7 mouse cellular contexts compared by ENCODE assay signal in the genomic region with DNA sequence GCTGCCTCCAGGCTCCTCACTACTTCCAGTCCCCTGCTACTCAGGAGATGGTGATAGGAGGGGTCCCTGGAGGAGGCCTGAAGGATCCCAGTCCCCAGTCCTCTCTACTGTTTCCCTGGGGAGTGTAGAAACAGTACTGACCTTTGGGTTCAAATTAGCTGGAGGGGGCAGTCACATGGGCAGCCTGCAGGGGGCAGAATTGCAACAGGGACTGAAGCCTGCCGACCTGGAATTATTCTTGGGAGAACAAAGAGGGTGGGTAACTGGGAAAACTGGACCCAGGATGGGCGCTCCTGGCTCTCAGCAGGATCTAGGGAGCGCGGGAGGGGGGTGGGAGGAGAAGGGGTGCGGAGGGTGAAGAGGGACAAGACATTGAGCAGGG. TPM values are rescaled to one million over a fixed set of nuclear protein-coding genes. Genes with fewer than 3 reads are reported as not detected.
DNase-seq lines count a peak whose midpoint lies in the region; ATAC-seq and TF ChIP-seq lines count a peak whose summit lies in the region.

No protein-coding gene starts in this region.

- peak in 1 of 2 experiments; percentile 62; a peak in 2 of 4 replicates for TF ChIP-seq CTCF in CH12.LX (conservative IDR thresholded peaks at IDR 0.05 in 1 of 2, IDR thresholded peaks at IDR 0.05 in 1 of 2; ENCODE audit: low read depth in 2 of 2, low read length in 2 of 2)
- TF ChIP-seq CTCF in heart, postnatal 0 days (IDR thresholded peaks at IDR 0.05; ENCODE audit: low read depth), result peak; percentile 73

- peaks cover 59 to 100% of the 10 kb centered on the region in 2 experiments for H3K36me3 ChIP-seq in CH12.LX (replicated peaks in 1 of 2; ENCODE audit: control insufficient read depth in 1 of 2, insufficient read depth in 1 of 2, low read length in 1 of 2)
- H3K36me3 ChIP-seq in forebrain, embryonic 11.5 days (ENCODE audit: control insufficient read depth, insufficient read depth, low read length), result no peaks in the 10 kb centered on the region
- H3K36me3 ChIP-seq in heart, postnatal 0 days (replicated peaks; ENCODE audit: control insufficient read depth, insufficient read depth, low read length), result 0 out of 2 replicates have a peak, but pooled peaks cover 3% of the 10 kb centered on the region
- peaks cover 8% of the 10 kb centered on the region for H3K36me3 ChIP-seq in limb, embryonic 10.5 days
- H3K36me3 ChIP-seq in midbrain, embryonic 11.5 days (ENCODE audit: control insufficient read depth, insufficient read depth, low read length), result no peaks in the 10 kb centered on the region

- DNase-seq in CH12.LX (ENCODE audit: extremely low read depth) (no peak), MN1 (ENCODE audit: low spot score) (peak; percentile 81)
- DNase-seq in forebrain, embryonic 11.5 days (ENCODE audit: low spot score), result peak; percentile 84
- peak; percentile 82 for DNase-seq in heart, postnatal 0 days (ENCODE audit: low spot score)
- peak; percentile 87 for DNase-seq in limb, embryonic 10.5 days (ENCODE audit: low spot score)
- DNase-seq in midbrain, embryonic 11.5 days (ENCODE audit: low spot score, missing footprints), result peak; percentile 97
- peak; percentile 81 for DNase-seq in thymus, postnatal 4 days

- peaks cover 0 to 61% of the 10 kb centered on the region in 2 experiments; a peak in 2 of 4 replicates for H3K4me1 ChIP-seq in CH12.LX (ENCODE audit: control insufficient read depth in 1 of 2, insufficient read depth in 2 of 2)
- H3K4me1 ChIP-seq in forebrain, embryonic 11.5 days (replicated peaks; ENCODE audit: control insufficient read depth, insufficient read depth, low read length), result peaks cover 16% of the 10 kb centered on the region
- H3K4me1 ChIP-seq in heart, postnatal 0 days (ENCODE audit: control insufficient read depth, insufficient read depth), result peaks cover 44% of the 10 kb centered on the region
- H3K4me1 ChIP-seq in limb, embryonic 10.5 days, result peaks cover 79% of the 10 kb centered on the region
- H3K4me1 ChIP-seq in midbrain, embryonic 11.5 days (ENCODE audit: control insufficient read depth, insufficient read depth, low read length), result peaks cover 18% of the 10 kb centered on the region

- H3K79me2 ChIP-seq in CH12.LX (replicated peaks; ENCODE audit: control insufficient read depth, extremely low read depth, insufficient read depth, poor library complexity, severe bottlenecking), result peaks cover 5% of the 10 kb centered on the region

- peak; percentile 29; the same call in 1 of the 2 replicates for ATAC-seq in forebrain, embryonic 11.5 days (replicated peaks; ENCODE audit: low FRiP score)
- peak; percentile 28 for ATAC-seq in heart, postnatal 0 days (ENCODE audit: insufficient read depth, low read depth)
- ATAC-seq in midbrain, embryonic 11.5 days (ENCODE audit: low FRiP score), result peak; percentile 38

- H3K9ac ChIP-seq in CH12.LX (ENCODE audit: insufficient read depth, low read depth), result no peak overlapping the region
- peak overlapping the region; percentile 63 for H3K9ac ChIP-seq in forebrain, embryonic 11.5 days (ENCODE audit: low read length)
- peak overlapping the region; percentile 70 for H3K9ac ChIP-seq in heart, postnatal 0 days (replicated peaks; ENCODE audit: low read depth, low read length)
- peak overlapping the region; percentile 77 for H3K9ac ChIP-seq in midbrain, embryonic 11.5 days (ENCODE audit: low read length)

- TF ChIP-seq EP300 in CH12.LX (IDR thresholded peaks at IDR 0.05; ENCODE audit: low read length), result no peak
- no peak for TF ChIP-seq EP300 in heart, postnatal 0 days (IDR thresholded peaks at IDR 0.05; ENCODE audit: low read depth)

- in situ Hi-C loops in CH12.LX (cut with MboI; ENCODE audit: low pct_ligation_motif_present, low pct_unique_long_range_greater_than_20kb, low sequenced_read_pairs), result no loop called here

- no peak overlapping the region for H3K4me3 ChIP-seq in CH12.LX (replicated peaks in 1 of 3; ENCODE audit: low read depth in 2 of 3, low read length in 2 of 3, poor library complexity in 1 of 3)
- peak overlapping the region; percentile 23; the same call in 1 of the 2 replicates for H3K4me3 ChIP-seq in forebrain, embryonic 11.5 days (ENCODE audit: low read depth, low read length)
- peak overlapping the region; percentile 5; the same call in 1 of the 2 replicates for H3K4me3 ChIP-seq in heart, postnatal 0 days (ENCODE audit: low read depth, low read length)
- H3K4me3 ChIP-seq in limb, embryonic 10.5 days, result peak overlapping the region; percentile 44
- peak overlapping the region; percentile 19; the same call in 1 of the 2 replicates for H3K4me3 ChIP-seq in midbrain, embryonic 11.5 days (ENCODE audit: low read depth, low read length)

- H3K4me2 ChIP-seq in CH12.LX (ENCODE audit: insufficient read depth, low read depth, poor library complexity, severe bottlenecking), result no peak overlapping the region
- H3K4me2 ChIP-seq in forebrain, embryonic 11.5 days (ENCODE audit: low read depth, low read length, severe bottlenecking), result peak overlapping the region; percentile 58
- H3K4me2 ChIP-seq in heart, postnatal 0 days (ENCODE audit: low read depth, low read length), result peak overlapping the region; percentile 60
- peak overlapping the region; percentile 46 for H3K4me2 ChIP-seq in midbrain, embryonic 11.5 days

- dilution Hi-C loops in CH12.LX (cut with MboI; ENCODE audit: extremely low pct_ligation_motif_present, extremely low pct_unique_long_range_greater_than_20kb, low sequenced_read_pairs), result no loop called here

- no peaks in the 10 kb centered on the region for H3K9me3 ChIP-seq in CH12.LX (replicated peaks; ENCODE audit: low read length)
- no peaks in the 10 kb centered on the region for H3K9me3 ChIP-seq in forebrain, embryonic 11.5 days (ENCODE audit: control insufficient read depth, low read length)
- H3K9me3 ChIP-seq in heart, postnatal 0 days (replicated peaks; ENCODE audit: control insufficient read depth, low read length), result no peaks in the 10 kb centered on the region
- no peaks in the 10 kb centered on the region for H3K9me3 ChIP-seq in limb, embryonic 10.5 days (replicated peaks)
- no peaks in the 10 kb centered on the region for H3K9me3 ChIP-seq in midbrain, embryonic 11.5 days (ENCODE audit: control insufficient read depth, low read length)

- no peak for TF ChIP-seq POLR2A in CH12.LX (IDR thresholded peaks at IDR 0.05; ENCODE audit: low read depth, low read length)

- H3K27me3 ChIP-seq in CH12.LX (replicated peaks), result no peaks in the 10 kb centered on the region
- H3K27me3 ChIP-seq in forebrain, embryonic 11.5 days (ENCODE audit: control insufficient read depth, insufficient read depth, low read length), result no peaks in the 10 kb centered on the region
- no peaks in the 10 kb centered on the region for H3K27me3 ChIP-seq in heart, postnatal 0 days (ENCODE audit: control insufficient read depth, insufficient read depth, low read length)
- no peaks in the 10 kb centered on the region for H3K27me3 ChIP-seq in limb, embryonic 10.5 days (ENCODE audit: low read depth, poor library complexity, severe bottlenecking)
- no peaks in the 10 kb centered on the region for H3K27me3 ChIP-seq in midbrain, embryonic 11.5 days (ENCODE audit: control insufficient read depth, insufficient read depth, low read length)

- TF ChIP-seq RAD21 in CH12.LX (IDR thresholded peaks at IDR 0.05; ENCODE audit: low read depth, low read length), result peak; percentile 37

- WGBS in forebrain, embryonic 11.5 days, result 4% methylated on average over 5 of the region's 5 CpGs
- 25% methylated on average over 5 of the region's 5 CpGs for WGBS in heart, postnatal 0 days
- WGBS in limb, embryonic 10.5 days, result 8% methylated on average over 5 of the region's 5 CpGs
- WGBS in midbrain, embryonic 11.5 days, result 7% methylated on average over 5 of the region's 5 CpGs

- no peak overlapping the region for H3K27ac ChIP-seq in CH12.LX (ENCODE audit: insufficient read depth, low read depth)
- peak overlapping the region; percentile 57 for H3K27ac ChIP-seq in forebrain, embryonic 11.5 days (ENCODE audit: low read depth, low read length)
- peak overlapping the region; percentile 96 for H3K27ac ChIP-seq in heart, postnatal 0 days (ENCODE audit: low read depth)
- peak overlapping the region; percentile 97 for H3K27ac ChIP-seq in limb, embryonic 10.5 days
- H3K27ac ChIP-seq in midbrain, embryonic 11.5 days (ENCODE audit: low read depth, low read length), result peak overlapping the region; percentile 32

RNA-seq across cellular contexts. Expression of a gene that starts 17.5 kb away (rescaled TPM):
- total RNA-seq in CH12.LX (2012; rRNA removed) (1.5 and 3.1 TPM in 2 replicates), CH12.LX (2014; rRNA removed) (3.3 and 4.1 TPM in 2 replicates)
- polyA plus RNA-seq in CH12.LX (2012; ENCODE audit: insufficient read length, low read depth), result 13.3 and 16.9 TPM in 2 replicates
- polyA plus RNA-seq in forebrain, embryonic 11.5 days (2014; fragmentation: Nextera tagmentation; extraction: Ambion mirVana), result 1.00 and 1.0 TPM in 2 replicates
- 0.73 and 11.0 TPM in 2 replicates for total RNA-seq in heart, postnatal 0 days (2014; rRNA removed; ENCODE audit: low replicate concordance)
- 2.5 and 3.2 TPM in 2 replicates for polyA plus RNA-seq in heart, postnatal 0 days (2015; fragmentation: Nextera tagmentation; extraction: Ambion mirVana)
- 1.6 and 1.7 TPM in 2 replicates for polyA plus RNA-seq in limb, embryonic 10.5 days (2016; fragmentation: Nextera tagmentation; extraction: Ambion mirVana)
- polyA plus RNA-seq in midbrain, embryonic 11.5 days (2014; fragmentation: Nextera tagmentation; extraction: Ambion mirVana), result 0.77 and 2.0 TPM in 2 replicates

RNA-seq across cellular contexts. Expression of a gene that starts 20.6 kb away (rescaled TPM):
- 314 and 364 TPM in 2 replicates for total RNA-seq in CH12.LX (2012; rRNA removed)
- 367 and 377 TPM in 2 replicates for total RNA-seq in CH12.LX (2014; rRNA removed)
- polyA plus RNA-seq in CH12.LX (2012; ENCODE audit: insufficient read length, low read depth), result 715 and 732 TPM in 2 replicates
- polyA plus RNA-seq in forebrain, embryonic 11.5 days (2014; fragmentation: Nextera tagmentation; extraction: Ambion mirVana), result 8.7 and 9.8 TPM in 2 replicates
- total RNA-seq in heart, postnatal 0 days (2014; rRNA removed; ENCODE audit: low replicate concordance), result 20.8 and 84.4 TPM in 2 replicates
- polyA plus RNA-seq in heart, postnatal 0 days (2015; fragmentation: Nextera tagmentation; extraction: Ambion mirVana), result 47.7 and 53.1 TPM in 2 replicates
- 28.7 and 31.1 TPM in 2 replicates for polyA plus RNA-seq in limb, embryonic 10.5 days (2016; fragmentation: Nextera tagmentation; extraction: Ambion mirVana)
- 11.1 and 13.1 TPM in 2 replicates for polyA plus RNA-seq in midbrain, embryonic 11.5 days (2014; fragmentation: Nextera tagmentation; extraction: Ambion mirVana)

RNA-seq across cellular contexts. Expression of a gene that starts 39.6 kb away (rescaled TPM):
- total RNA-seq in CH12.LX (2012; rRNA removed) (35.0 and 50.1 TPM in 2 replicates), CH12.LX (2014; rRNA removed) (74.0 and 77.4 TPM in 2 replicates)
- polyA plus RNA-seq in CH12.LX (2012; ENCODE audit: insufficient read length, low read depth), result 88.1 and 154 TPM in 2 replicates
- 1.3 TPM in 1 of 2 replicates, not detected in the other for polyA plus RNA-seq in forebrain, embryonic 11.5 days (2014; fragmentation: Nextera tagmentation; extraction: Ambion mirVana)
- total RNA-seq in heart, postnatal 0 days (2014; rRNA removed; ENCODE audit: low replicate concordance), result not detected in 2 replicates
- polyA plus RNA-seq in heart, postnatal 0 days (2015; fragmentation: Nextera tagmentation; extraction: Ambion mirVana), result 8.9 and 9.9 TPM in 2 replicates
- 2.4 and 3.6 TPM in 2 replicates for polyA plus RNA-seq in limb, embryonic 10.5 days (2016; fragmentation: Nextera tagmentation; extraction: Ambion mirVana)
- polyA plus RNA-seq in midbrain, embryonic 11.5 days (2014; fragmentation: Nextera tagmentation; extraction: Ambion mirVana), result 0.47 and 0.96 TPM in 2 replicates

RNA-seq across cellular contexts. Expression of a gene that starts 46.5 kb away (rescaled TPM):
- total RNA-seq in CH12.LX (2012; rRNA removed) (not detected in 2 replicates), CH12.LX (2014; rRNA removed) (not detected in 2 replicates)
- not detected in 2 replicates for polyA plus RNA-seq in CH12.LX (2012; ENCODE audit: insufficient read length, low read depth)
- polyA plus RNA-seq in forebrain, embryonic 11.5 days (2014; fragmentation: Nextera tagmentation; extraction: Ambion mirVana), result not detected in 2 replicates
- 18.0 TPM in 1 of 2 replicates, not detected in the other for total RNA-seq in heart, postnatal 0 days (2014; rRNA removed; ENCODE audit: low replicate concordance)
- polyA plus RNA-seq in heart, postnatal 0 days (2015; fragmentation: Nextera tagmentation; extraction: Ambion mirVana), result 0.10 TPM in 1 of 2 replicates, not detected in the other
- polyA plus RNA-seq in limb, embryonic 10.5 days (2016; fragmentation: Nextera tagmentation; extraction: Ambion mirVana), result 0.25 TPM in 1 of 2 replicates, not detected in the other
- not detected in 2 replicates for polyA plus RNA-seq in midbrain, embryonic 11.5 days (2014; fragmentation: Nextera tagmentation; extraction: Ambion mirVana)

RNA-seq across cellular contexts. Expression of a gene that starts 51.3 kb away (rescaled TPM):
- total RNA-seq in CH12.LX (2012; rRNA removed) (58.9 and 71.2 TPM in 2 replicates), CH12.LX (2014; rRNA removed) (60.7 and 70.8 TPM in 2 replicates)
- polyA plus RNA-seq in CH12.LX (2012; ENCODE audit: insufficient read length, low read depth), result 7.5 and 8.3 TPM in 2 replicates
- 18.3 and 18.7 TPM in 2 replicates for polyA plus RNA-seq in forebrain, embryonic 11.5 days (2014; fragmentation: Nextera tagmentation; extraction: Ambion mirVana)
- 87.2 and 90.9 TPM in 2 replicates for total RNA-seq in heart, postnatal 0 days (2014; rRNA removed; ENCODE audit: low replicate concordance)
- polyA plus RNA-seq in heart, postnatal 0 days (2015; fragmentation: Nextera tagmentation; extraction: Ambion mirVana), result 14.9 TPM in 2 replicates
- 25.9 and 33.7 TPM in 2 replicates for polyA plus RNA-seq in limb, embryonic 10.5 days (2016; fragmentation: Nextera tagmentation; extraction: Ambion mirVana)
- polyA plus RNA-seq in midbrain, embryonic 11.5 days (2014; fragmentation: Nextera tagmentation; extraction: Ambion mirVana), result 13.9 and 16.6 TPM in 2 replicates

Comparison
In these comparisons a context has a peak if more than half of its experiments do, and no peak if none do; other contexts are left out.
1. H3K4me3 ChIP-seq: peak in forebrain, embryonic 11.5 days (single experiment), heart, postnatal 0 days (single experiment), limb, embryonic 10.5 days (single experiment) and midbrain, embryonic 11.5 days (single experiment); none in CH12.LX (0 of 3).
2. RNA of a gene that starts 20.6 kb away (polyA plus RNA-seq): 715 to 732 TPM in CH12.LX; 47.7 to 53.1 TPM in heart, postnatal 0 days, 28.7 to 31.1 TPM in limb, embryonic 10.5 days, 11.1 to 13.1 TPM in midbrain, embryonic 11.5 days and 8.7 to 9.8 TPM in forebrain, embryonic 11.5 days; every median in the first group is over 10 times any median in the second.
3. Peak in every context shown above with its lines, with median percentiles within 50 percentile points of each other: ATAC-seq.